Mouse (Mus musculus): Measurements from ENCODE around the gene Ogfrl1.

The Ogfrl1 gene

DNA sequence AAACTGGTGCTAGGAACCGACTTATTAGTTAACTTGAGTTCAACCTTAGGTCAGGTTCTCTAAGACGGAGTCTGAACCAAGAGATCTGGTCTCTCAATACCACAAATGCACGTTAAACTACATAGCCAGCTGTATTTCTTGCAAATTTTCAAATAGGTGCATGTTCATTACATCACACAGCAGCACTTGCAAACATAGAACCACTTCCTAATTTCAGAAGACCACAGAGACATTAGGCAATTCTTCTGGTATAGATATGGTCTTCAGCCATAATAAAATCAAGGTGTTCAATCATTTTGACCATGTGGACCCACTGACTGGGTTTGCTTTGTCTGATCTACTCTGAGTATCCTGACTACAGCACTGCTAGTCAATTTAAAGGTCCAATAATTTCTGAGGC lies 51.9 kb downstream of the Ogfrl1 start:
- no peak for DNase-seq

DNA sequence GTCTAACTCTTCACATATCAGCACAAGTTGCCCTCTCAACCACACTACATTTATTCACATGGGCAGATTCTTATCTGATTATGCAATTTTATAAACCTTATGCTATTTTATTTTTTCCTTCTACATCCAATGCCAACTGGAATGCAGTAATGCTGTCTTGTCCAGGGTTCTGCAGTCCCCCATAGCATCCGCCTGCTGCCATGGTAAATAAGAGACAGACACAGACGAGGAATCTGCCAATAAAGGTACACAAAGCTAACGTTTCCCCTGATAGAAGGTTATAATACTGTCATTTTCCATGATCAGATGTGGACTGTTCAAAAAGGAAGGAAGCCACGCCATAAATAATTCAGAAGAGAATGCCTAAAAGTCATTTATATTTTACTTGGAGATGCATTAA lies 54.7 kb downstream of the Ogfrl1 start:
- DNase-seq = no peak

DNA sequence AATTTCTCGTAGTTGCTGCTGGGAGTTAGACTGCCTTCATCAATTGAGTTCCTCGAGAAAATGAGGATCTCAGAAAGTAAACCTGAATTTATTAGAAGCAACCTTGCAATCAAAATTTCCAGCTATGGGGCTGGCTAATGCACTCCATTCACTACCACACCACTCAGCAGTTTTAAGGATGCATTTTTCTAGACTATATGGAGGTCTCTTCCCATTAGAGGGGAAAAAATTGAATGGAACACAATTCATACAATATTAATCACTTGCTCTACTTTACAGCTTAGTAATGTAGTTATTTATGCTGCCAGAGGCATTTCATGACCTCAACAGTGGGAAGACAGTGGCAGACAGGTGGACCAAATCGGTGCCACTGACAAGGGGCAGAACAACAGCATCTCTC lies 55.3 kb downstream of the Ogfrl1 start:
- DNase-seq = no peak

DNA sequence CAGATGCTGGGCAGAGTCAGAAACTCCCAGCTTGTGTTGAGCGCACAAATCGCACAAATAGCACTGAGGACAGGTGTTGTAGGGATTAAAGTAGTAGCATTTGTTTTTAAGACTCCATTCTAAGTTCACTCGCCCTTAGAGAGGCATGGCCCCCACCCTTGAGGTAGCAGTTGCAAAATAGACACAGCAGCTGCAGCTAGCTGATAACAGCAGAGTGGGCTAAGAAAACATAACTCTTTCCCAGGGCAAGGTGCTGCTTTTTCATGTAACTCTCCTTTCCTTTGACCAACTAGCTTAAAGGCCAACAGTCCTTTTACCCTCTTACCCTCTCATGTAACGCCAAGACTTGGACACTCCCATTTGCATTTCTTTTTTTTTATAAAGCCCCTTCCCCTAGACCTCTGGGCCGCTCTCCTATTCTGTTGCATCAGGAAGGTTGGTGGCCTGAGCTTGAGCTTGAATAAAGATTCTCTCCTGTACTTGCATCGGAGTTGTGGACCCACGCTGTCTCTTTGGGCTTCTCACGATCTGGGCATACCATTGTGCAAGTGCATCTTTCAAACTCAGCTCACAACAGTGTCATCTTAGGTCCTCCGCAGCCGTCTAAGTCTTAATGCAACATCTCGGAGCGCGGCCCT lies 61.7 kb downstream of the Ogfrl1 start:
- DNase-seq = no peak

DNA sequence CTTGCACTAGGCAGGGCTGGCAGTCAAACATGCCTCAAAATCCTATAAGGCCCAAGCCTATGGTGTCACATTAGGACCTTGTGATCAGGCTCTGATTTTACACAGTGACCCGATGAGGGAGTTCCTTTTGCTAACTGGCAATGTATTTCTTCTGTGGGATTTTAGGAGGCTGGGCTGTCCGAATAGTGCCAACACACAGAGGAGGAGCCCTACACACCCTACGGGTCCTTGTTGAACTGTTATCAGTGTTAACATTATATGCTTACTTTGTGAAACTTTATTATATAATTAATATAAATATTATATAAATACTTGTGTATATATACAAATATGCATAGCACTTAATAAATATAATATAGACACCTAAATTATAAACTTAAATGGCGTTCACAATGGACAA lies 62.5 kb downstream of the Ogfrl1 start:
- DNase-seq = no peak

DNA sequence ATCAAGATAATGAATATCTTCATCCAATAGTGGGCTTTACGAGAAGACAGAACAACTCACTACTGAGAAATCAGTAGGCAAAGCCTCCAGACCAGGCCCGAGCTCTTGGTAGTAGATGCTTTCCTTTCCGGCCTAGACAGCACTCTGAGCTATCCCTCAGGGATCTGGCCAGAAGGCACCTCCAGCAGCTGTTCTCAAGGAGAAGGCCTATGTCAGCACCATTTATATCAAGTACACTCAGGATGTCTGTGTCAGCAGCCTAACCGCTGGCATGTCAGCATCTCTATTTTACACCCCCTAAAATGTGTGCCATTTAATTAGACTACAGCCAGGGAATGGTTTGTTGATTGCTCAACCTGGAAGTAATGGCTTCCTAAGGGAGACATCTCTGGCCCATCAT lies 65.4 kb downstream of the Ogfrl1 start:
- no peak for DNase-seq

DNA sequence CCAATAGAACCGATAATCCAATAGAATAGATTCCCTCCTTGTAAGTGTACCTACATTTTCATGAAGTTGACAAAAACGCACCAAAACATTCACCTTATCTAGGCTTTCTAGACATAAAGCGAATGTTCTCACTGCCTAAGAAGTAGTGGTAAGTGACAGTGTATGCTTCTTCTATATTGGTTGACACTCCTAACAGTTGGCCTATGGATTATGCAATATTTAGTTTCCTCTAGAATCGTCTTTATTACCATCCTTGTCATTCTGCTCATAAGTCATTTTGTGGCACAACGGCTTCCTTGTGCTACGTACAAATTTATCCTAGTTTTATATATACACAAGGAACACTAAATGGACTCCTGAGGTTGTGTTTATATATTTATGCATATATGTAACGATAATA lies 72.4 kb downstream of the Ogfrl1 start:
- no peak for DNase-seq

DNA sequence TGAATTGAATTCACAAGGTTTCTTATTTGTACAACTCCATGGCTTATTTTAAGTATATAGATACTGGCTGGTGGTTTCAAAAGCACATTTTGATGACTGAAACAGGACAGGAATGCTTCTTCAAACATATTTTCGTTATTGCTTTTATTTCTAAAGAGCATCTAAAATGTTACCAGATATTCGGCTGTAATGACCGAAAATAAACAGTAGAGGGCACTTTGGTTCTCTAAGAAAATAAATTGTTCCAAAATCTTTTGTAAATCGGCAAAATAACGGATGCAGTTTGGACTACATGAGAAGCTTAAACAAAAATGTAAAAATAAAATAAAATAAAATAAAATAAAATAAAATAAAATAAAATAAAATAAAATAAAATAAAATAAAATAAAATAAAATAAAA lies 73.3 kb downstream of the Ogfrl1 start:
- DNase-seq = no peak

DNA sequence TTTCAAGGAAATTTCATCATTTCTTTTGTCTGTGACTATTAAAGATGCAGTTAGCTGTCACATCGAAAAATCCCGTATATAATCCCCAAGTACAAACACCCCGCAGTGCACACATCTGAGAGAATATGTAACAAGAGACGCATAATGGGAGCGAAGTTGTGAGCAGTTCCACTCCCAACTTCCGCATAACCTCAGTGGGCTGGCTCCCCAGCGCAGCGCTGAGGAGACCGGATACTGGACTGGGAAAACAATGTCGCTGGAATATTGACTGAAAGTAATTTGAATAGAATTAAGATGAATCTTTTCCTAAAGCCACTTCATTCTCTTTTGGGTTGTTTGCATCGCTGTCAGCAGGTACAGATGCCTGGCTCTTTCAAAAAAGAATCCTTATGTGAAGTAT lies 74.3 kb downstream of the Ogfrl1 start:
- peak in 1 of 2 experiments; percentile 11 for DNase-seq

DNA sequence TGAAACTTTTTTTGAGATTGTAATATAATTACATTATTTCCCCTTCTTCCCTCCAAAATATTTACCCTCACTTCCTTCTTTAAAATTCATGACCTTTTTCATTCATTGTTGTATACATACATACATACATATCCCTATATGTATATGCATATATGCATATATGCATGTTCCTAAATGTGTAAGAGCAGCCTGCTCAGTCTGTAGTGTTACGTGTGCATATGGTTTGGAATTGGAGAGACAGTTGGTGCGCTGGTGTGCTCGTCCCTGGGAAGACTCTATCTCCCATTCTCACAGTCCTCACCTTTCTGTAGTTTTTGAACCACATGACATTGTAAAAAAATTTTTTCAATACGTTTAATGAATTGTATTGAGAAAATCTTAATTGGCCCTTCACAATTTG lies 75.4 kb downstream of the Ogfrl1 start:
- no peak for DNase-seq

DNA sequence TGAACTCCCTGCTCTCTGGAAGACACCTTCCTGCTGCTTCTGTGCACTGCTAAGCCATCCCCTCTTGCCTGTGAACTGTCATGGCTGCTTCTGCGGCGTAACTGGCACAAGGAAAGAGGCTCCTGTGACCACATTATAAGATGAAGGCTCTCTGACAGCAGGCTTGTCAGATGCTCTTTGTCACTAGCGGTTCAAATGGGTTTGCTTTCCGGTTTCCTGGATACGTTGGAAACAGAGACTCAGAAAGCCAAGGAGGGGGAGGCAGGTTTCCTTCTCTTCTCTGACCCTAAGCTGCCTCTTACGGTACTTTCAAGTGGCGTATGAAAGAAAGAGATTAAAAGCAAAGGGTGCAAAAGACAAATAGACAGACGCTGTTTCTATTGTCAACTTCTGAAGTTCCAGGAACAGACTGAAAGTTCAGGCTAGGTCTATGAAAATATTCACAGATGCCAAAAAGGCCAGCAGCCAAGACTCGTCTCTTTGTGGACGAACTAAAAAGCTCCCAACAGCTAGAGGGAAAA lies 76.2 kb downstream of the Ogfrl1 start:
- DNase-seq = peak; percentile 26 to 51

DNA sequence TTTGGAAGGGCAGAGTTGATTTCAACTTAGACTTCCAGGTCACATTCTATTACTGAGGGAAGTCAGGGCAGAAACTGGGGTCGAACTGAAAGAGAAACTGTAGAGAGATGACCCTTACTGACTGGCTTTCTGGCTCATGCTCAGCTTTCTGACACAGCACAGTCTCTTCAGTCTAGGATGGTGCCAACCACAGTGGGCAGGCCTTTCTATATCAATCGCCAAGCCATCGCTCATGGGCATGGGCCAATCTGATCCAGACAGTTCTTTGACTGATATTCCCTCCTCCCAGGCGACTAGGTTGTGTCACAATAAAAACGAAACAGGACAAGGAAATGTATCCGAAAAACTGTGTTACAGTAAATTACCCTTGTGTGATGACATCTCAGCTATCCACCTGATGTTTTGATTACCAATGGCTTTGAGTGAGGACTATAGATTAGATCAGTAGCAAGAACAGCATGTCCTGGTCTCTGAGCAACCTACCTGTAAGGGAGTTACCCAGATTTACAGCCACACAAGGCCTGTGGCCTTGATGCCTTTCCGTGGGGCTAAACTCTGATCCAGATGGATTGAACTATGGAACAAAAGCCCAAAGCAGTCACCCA lies 76.9 kb downstream of the Ogfrl1 start:
- DNase-seq = no peak
